Mouse (Mus musculus) embryonic facial prominence, embryonic 13.5 days (tissue): ENCODE measurements around the gene Enpp4. TPM values are rescaled to one million over a fixed set of nuclear protein-coding genes. Genes with fewer than 3 reads are reported as not detected.

Source experiments
- ATAC-seq: fragments of 200-750 bp; cut with Nextera tagmentation; 2 replicates; pipeline ENCODE4 v1.8.0; 2017; ENCODE audit warnings: low read depth; ENCODE audit not compliant: insufficient number of reproducible peaks, insufficient read depth, low FRiP score, low TSS enrichment
- H3K27ac ChIP-seq: fragments of 300-500 bp; sonication (generic); 2 replicates; pipeline ENCODE4 v1.5.1; 2015; ENCODE audit warnings: moderate library complexity, mild to moderate bottlenecking, inconsistent platforms
- H3K27me3 ChIP-seq: fragments of 300-500 bp; sonication (generic); 2 replicates; pipeline ENCODE4 v1.6.1; 2015; ENCODE audit warnings: mild to moderate bottlenecking, inconsistent platforms
- H3K36me3 ChIP-seq: fragments of 300-500 bp; sonication (generic); 2 replicates; pipeline ENCODE4 v1.6.1; 2015; ENCODE audit warnings: mild to moderate bottlenecking, inconsistent platforms
- H3K4me1 ChIP-seq: fragments of 300-500 bp; sonication (generic); 2 replicates; pipeline ENCODE4 v1.6.1; 2015; ENCODE audit warnings: inconsistent platforms
- H3K4me2 ChIP-seq: fragments of 300-500 bp; sonication (generic); 2 replicates; pipeline ENCODE4 v1.6.1; 2015; ENCODE audit warnings: moderate library complexity, mild to moderate bottlenecking, inconsistent platforms
- H3K4me3 ChIP-seq: fragments of 300-500 bp; sonication (generic); 2 replicates; pipeline ENCODE4 v1.5.1; 2015; ENCODE audit warnings: mild to moderate bottlenecking, inconsistent platforms
- H3K9ac ChIP-seq: fragments of 300-500 bp; sonication (generic); 2 replicates; pipeline ENCODE4 v1.6.1; 2015; ENCODE audit warnings: mild to moderate bottlenecking, inconsistent platforms
- H3K9me3 ChIP-seq: fragments of 300-500 bp; sonication (generic); 2 replicates; pipeline ENCODE4 v1.6.1; 2016; ENCODE audit warnings: inconsistent platforms
- WGBS: fragments of 180-500 bp; shearing (Covaris S2); methylation state at CpG from one replicate; pipeline ENCODE4 v1.1.7; 2015; ENCODE audit warnings: mixed read lengths; 5-methylcytosine and 5-hydroxymethylcytosine counted together
- polyA plus RNA-seq: library from polyadenylated mRNA; unstranded; fragments of >200 nt; fragmentation: Nextera tagmentation; extraction: Ambion mirVana; gene quantifications from 2 replicates; pipeline ENCODE4 v1.2.1, GENCODE M21; 2015

Enpp4 gene
- polyA plus RNA-seq, 1 experiment from 2014 or later, result 3.6 TPM

DNA sequence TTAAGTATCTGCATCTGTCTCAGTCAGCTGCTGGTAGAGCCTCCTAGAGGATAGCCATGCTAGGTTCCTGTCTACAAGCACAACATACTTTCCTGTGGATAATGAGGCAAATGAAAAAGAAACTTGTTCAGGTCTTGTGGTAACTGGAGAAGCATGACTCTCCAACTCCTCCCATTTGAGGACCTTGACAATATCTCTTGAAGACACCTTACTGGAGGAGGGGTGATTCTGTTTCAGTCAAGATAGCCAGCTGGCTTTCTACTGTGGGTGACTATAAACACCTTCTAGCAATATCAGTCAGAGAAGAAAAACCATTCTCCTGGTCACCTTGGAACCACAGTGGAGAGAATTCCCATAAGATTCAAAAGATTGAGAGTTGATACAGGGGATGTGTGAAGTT lies 47.5 kb downstream of the Enpp4 start:
- H3K4me2 ChIP-seq, result no peak overlapping the region
- no peak overlapping the region for H3K27ac ChIP-seq
- no peak overlapping the region for H3K9ac ChIP-seq
- no peak overlapping the region for H3K4me3 ChIP-seq
- H3K9me3 ChIP-seq, result no peaks in the 10 kb centered on the region
- H3K36me3 ChIP-seq, result no peaks in the 10 kb centered on the region
- ATAC-seq, result no peak
- peaks cover 12% of the 10 kb centered on the region for H3K4me1 ChIP-seq
- no peaks in the 10 kb centered on the region for H3K27me3 ChIP-seq

- no peaks in the 10 kb centered on the region for H3K27me3 ChIP-seq
- no peaks in the 10 kb centered on the region for H3K36me3 ChIP-seq
- ATAC-seq, result no peak
- 76% methylated on average over 1 of the region's 1 CpGs for WGBS
- no peak overlapping the region for H3K4me3 ChIP-seq
- peaks cover 11% of the 10 kb centered on the region for H3K4me1 ChIP-seq
- H3K27ac ChIP-seq, result no peak overlapping the region
- H3K9ac ChIP-seq, result no peak overlapping the region
- H3K4me2 ChIP-seq, result no peak overlapping the region
- H3K9me3 ChIP-seq, result no peaks in the 10 kb centered on the region
Observed at GRCm38 (mm10) chr17:44057123-44057522, 48.5 kb downstream of the Enpp4 start.

DNA sequence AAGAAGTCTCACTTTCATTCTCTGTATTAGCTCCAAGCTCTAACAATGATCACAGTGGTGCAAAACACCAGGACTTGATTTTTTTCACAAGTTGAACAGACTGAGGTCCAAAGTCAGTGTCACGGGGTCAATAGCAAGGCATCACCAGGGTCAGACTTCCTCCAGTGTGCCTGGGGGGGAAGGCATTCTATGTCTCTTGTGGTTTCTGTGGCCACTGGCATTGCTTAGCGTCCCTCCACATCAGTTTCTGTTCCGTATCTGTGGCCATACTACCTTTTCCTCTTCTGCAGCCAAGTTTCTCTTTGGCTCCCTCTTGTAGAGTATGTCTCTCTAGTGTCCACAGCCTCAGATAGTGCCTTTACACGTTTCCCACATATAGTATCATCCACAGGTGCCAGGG lies 52.2 kb downstream of the Enpp4 start:
- Histone ChIP-seq H3K9me3 (no peaks in the 10 kb centered on the region), H3K27ac (no peak overlapping the region), H3K4me1 (no peaks in the 10 kb centered on the region), H3K4me2 (no peak overlapping the region), H3K27me3 (no peaks in the 10 kb centered on the region), H3K36me3 (no peaks in the 10 kb centered on the region), H3K4me3 (no peak overlapping the region), H3K9ac (no peak overlapping the region)
- ATAC-seq, result no peak
- WGBS, result 61% methylated on average over 4 of the region's 4 CpGs

Other genes starting within 250 kb of the Enpp4 start
- gene Enpp5, start 27.0 kb downstream of the Enpp4 start, polyA plus RNA-seq, result 15.4 and 20.0 TPM in 2 replicates
- gene Clic5, start 82.8 kb upstream of the Enpp4 start, polyA plus RNA-seq, result 0.72 and 1.2 TPM in 2 replicates